26 mouse cellular contexts compared by ENCODE assay signal in genomic region chr2:72970302-72970701, GRCm38 (mm10). TPM values are rescaled to one million over a fixed set of nuclear protein-coding genes. Genes with fewer than 3 reads are reported as not detected.
DNase-seq lines count a peak whose midpoint lies in the region; ATAC-seq and TF ChIP-seq lines count a peak whose summit lies in the region.
"Had no signal": no experiment of that assay in that cellular context is flagged by ENCODE, and none has a peak within 500 bp of the region (broad histone marks: within the 10 kb centered on the region; RNA-seq: fewer than 3 reads in every experiment).

No protein-coding gene starts in this region.

- H3K36me3 ChIP-seq in forebrain, postnatal 0 days (ENCODE audit: insufficient read depth): peaks cover 16% of the 10 kb centered on the region; the same call in 1 of the 2 replicates
- H3K36me3 ChIP-seq in forebrain, embryonic 16.5 days (ENCODE audit: control insufficient read depth, insufficient read depth): peaks cover 16% of the 10 kb centered on the region
- H3K36me3 ChIP-seq in lung, postnatal 0 days (ENCODE audit: insufficient read depth, low read length): peaks cover 17% of the 10 kb centered on the region; the same call in 1 of the 2 replicates
- H3K36me3 ChIP-seq in splenic B cell, adult 2 months (ENCODE audit: control insufficient read depth, insufficient read depth, low read length, poor library complexity, severe bottlenecking): peaks cover 5% of the 10 kb centered on the region; the same call in 1 of the 2 replicates

- TF ChIP-seq EP300 in lung, postnatal 0 days (IDR thresholded peaks at IDR 0.05): 0 out of 2 replicates have a peak, but pooled peaks have one; percentile 16

- WGBS in forebrain, postnatal 0 days: 91% methylated on average over 4 of the region's 4 CpGs
- WGBS in forebrain, embryonic 16.5 days: 87% methylated on average over 4 of the region's 4 CpGs
- 81% methylated on average over 4 of the region's 4 CpGs for WGBS in lung, postnatal 0 days

- H3K9ac ChIP-seq in forebrain, postnatal 0 days: no peak overlapping the region
- H3K9ac ChIP-seq in forebrain, embryonic 16.5 days (replicated peaks; ENCODE audit: low read depth, low read length): no peak overlapping the region
- H3K9ac ChIP-seq in lung, postnatal 0 days (replicated peaks; ENCODE audit: low read depth): no peak overlapping the region
- H3K9ac ChIP-seq: heart, embryonic 13.5 days; liver, embryonic 15.5 days; neural tube, embryonic 13.5 days had no signal

- H3K4me1 ChIP-seq in forebrain, postnatal 0 days (ENCODE audit: insufficient read depth): no peaks in the 10 kb centered on the region
- H3K4me1 ChIP-seq in forebrain, embryonic 16.5 days (replicated peaks; ENCODE audit: control insufficient read depth, insufficient read depth, low read length): no peaks in the 10 kb centered on the region; the same call in none of the 2 replicates
- H3K4me1 ChIP-seq in lung, postnatal 0 days (ENCODE audit: insufficient read depth, low read depth, low read length): peaks cover 5% of the 10 kb centered on the region

- H3K9me3 ChIP-seq in forebrain, postnatal 0 days (ENCODE audit: low read length): no peaks in the 10 kb centered on the region
- H3K9me3 ChIP-seq in forebrain, embryonic 16.5 days (ENCODE audit: control insufficient read depth, low read length): no peaks in the 10 kb centered on the region
- no peaks in the 10 kb centered on the region for H3K9me3 ChIP-seq in lung, postnatal 0 days (ENCODE audit: low read length)
- H3K9me3 ChIP-seq: forebrain, embryonic 10.5 days; G1E; heart, embryonic 13.5 days; liver, embryonic 15.5 days; neural tube, embryonic 13.5 days had no signal

- ATAC-seq in forebrain, postnatal 0 days: no peak
- ATAC-seq in forebrain, embryonic 16.5 days: no peak
- ATAC-seq in lung, postnatal 0 days: no peak; the same call in 1 of the 2 replicates
- ATAC-seq: midbrain, embryonic 16.5 days had no signal

- no peak overlapping the region for H3K4me3 ChIP-seq in forebrain, postnatal 0 days (ENCODE audit: low read depth, low read length)
- H3K4me3 ChIP-seq in forebrain, embryonic 16.5 days (replicated peaks; ENCODE audit: low read length): no peak overlapping the region
- H3K4me3 ChIP-seq in lung, postnatal 0 days (ENCODE audit: low read depth, low read length): no peak overlapping the region
- H3K4me3 ChIP-seq: forebrain, embryonic 10.5 days; heart, embryonic 13.5 days; liver, embryonic 15.5 days; neural tube, embryonic 13.5 days had no signal

- H3K27ac ChIP-seq in forebrain, postnatal 0 days (ENCODE audit: low read depth, low read length): no peak overlapping the region
- H3K27ac ChIP-seq in forebrain, embryonic 16.5 days (ENCODE audit: low read length): no peak overlapping the region
- H3K27ac ChIP-seq in lung, postnatal 0 days (ENCODE audit: low read length): no peak overlapping the region
- H3K27ac ChIP-seq: forebrain, embryonic 10.5 days; heart, embryonic 13.5 days; liver, embryonic 15.5 days; macrophage; neural tube, embryonic 13.5 days had no signal

- intact Hi-C loops in gastrocnemius, postnatal 14 days (cut with DNase I; ENCODE audit: low total_unique reads): no loop called here

- H3K4me2 ChIP-seq in forebrain, postnatal 0 days (ENCODE audit: low read depth): no peak overlapping the region
- no peak overlapping the region for H3K4me2 ChIP-seq in forebrain, embryonic 16.5 days (ENCODE audit: low read length)
- no peak overlapping the region for H3K4me2 ChIP-seq in lung, postnatal 0 days (replicated peaks; ENCODE audit: low read depth, low read length)
- H3K4me2 ChIP-seq: heart, embryonic 13.5 days; liver, embryonic 15.5 days; neural tube, embryonic 13.5 days had no signal

- no peaks in the 10 kb centered on the region for H3K27me3 ChIP-seq in forebrain, postnatal 0 days (ENCODE audit: insufficient read depth, low read length)
- no peaks in the 10 kb centered on the region for H3K27me3 ChIP-seq in forebrain, embryonic 16.5 days (replicated peaks; ENCODE audit: control insufficient read depth, insufficient read depth, low read length)
- H3K27me3 ChIP-seq in lung, postnatal 0 days (replicated peaks; ENCODE audit: insufficient read depth, low read length): no peaks in the 10 kb centered on the region
- no peaks in the 10 kb centered on the region for H3K27me3 ChIP-seq in splenic B cell, adult 2 months (ENCODE audit: control insufficient read depth, insufficient read depth, low read length, poor library complexity, severe bottlenecking)
- H3K27me3 ChIP-seq: heart, embryonic 13.5 days; liver, embryonic 15.5 days; neural tube, embryonic 13.5 days had no signal

- DNase-seq in forebrain, postnatal 0 days: no peak
- DNase-seq in lung, postnatal 0 days (ENCODE audit: low spot score): peak; percentile 64
- DNase-seq in lung, postnatal 10 days: no peak
- DNase-seq in fat pad, adult 2 months (ENCODE audit: extremely low read depth, low read depth, low spot score): peak; percentile 46
- DNase-seq in splenic B cell, adult 2 months (ENCODE audit: low read depth, low spot score): peak; percentile 48
- no peak for DNase-seq in gastrocnemius, postnatal 14 days
- DNase-seq in cerebellum, postnatal 36 days: no peak
- DNase-seq: adrenal gland, adult 8-10 months; cerebellum, postnatal 14 days; kidney, adult 11 months; kidney, postnatal 25 days; right cerebral cortex, adult 18-20 months; spleen, adult 18-20 months had no signal

- TF ChIP-seq CTCF in forebrain, postnatal 0 days (IDR thresholded peaks at IDR 0.05; ENCODE audit: low read depth): peak; percentile 21; the same call in 1 of the 2 replicates
- TF ChIP-seq CTCF in lung, postnatal 0 days (IDR thresholded peaks at IDR 0.05): peak; percentile 43

RNA-seq across cellular contexts. Expression of gene Sp3, which starts 9.9 kb away (rescaled TPM):
- 82.3 and 115 TPM in 2 replicates for total RNA-seq in forebrain, postnatal 0 days (2014; rRNA removed)
- polyA plus RNA-seq in forebrain, postnatal 0 days (2015; fragmentation: Nextera tagmentation; extraction: Ambion mirVana): 19.1 and 26.5 TPM in 2 replicates
- 51.6 and 59.7 TPM in 2 replicates for polyA plus RNA-seq in forebrain, embryonic 16.5 days (2015; fragmentation: Nextera tagmentation; extraction: Ambion mirVana)
- polyA plus RNA-seq in lung, postnatal 0 days (2015; fragmentation: Nextera tagmentation; extraction: Ambion mirVana): 36.1 and 41.3 TPM in 2 replicates
- total RNA-seq in gastrocnemius, postnatal 14 days (2021): 10 to 100 TPM; 26.9 to 28.8 TPM

RNA-seq across cellular contexts. Expression of gene Gm11084, which starts 16.2 kb away (rescaled TPM):
- not detected in 2 replicates for total RNA-seq in forebrain, postnatal 0 days (2014; rRNA removed)
- polyA plus RNA-seq in forebrain, postnatal 0 days (2015; fragmentation: Nextera tagmentation; extraction: Ambion mirVana): not detected in 2 replicates
- not detected in 2 replicates for polyA plus RNA-seq in forebrain, embryonic 16.5 days (2015; fragmentation: Nextera tagmentation; extraction: Ambion mirVana)
- polyA plus RNA-seq in lung, postnatal 0 days (2015; fragmentation: Nextera tagmentation; extraction: Ambion mirVana): not detected in 2 replicates
- not detected for total RNA-seq in gastrocnemius, postnatal 14 days (2021)
- total RNA-seq: adrenal gland, adult 8-10 months; G1E; gastrocnemius, postnatal 4 days; layer of hippocampus, postnatal 10 days; left cerebral cortex, postnatal 36 days had no signal
- polyA plus RNA-seq: embryonic facial prominence, embryonic 11.5 days; forebrain, embryonic 10.5 days; G1E; heart, embryonic 13.5 days; hindbrain, embryonic 11.5 days; liver, embryonic 15.5 days; macrophage; midbrain, embryonic 16.5 days; neural tube, embryonic 13.5 days had no signal

Comparison
In these comparisons a context has a peak if more than half of its experiments do, and no peak if none do; other contexts are left out.
1. DNase-seq: peak in lung, postnatal 0 days (single experiment), fat pad, adult 2 months (single experiment) and splenic B cell, adult 2 months (single experiment); none in forebrain, postnatal 0 days (single experiment), lung, postnatal 10 days (single experiment), gastrocnemius, postnatal 14 days (single experiment) and cerebellum, postnatal 36 days (0 of 2).